Mouse (Mus musculus): ENCODE measurements around the gene Plcl2.

DNA sequence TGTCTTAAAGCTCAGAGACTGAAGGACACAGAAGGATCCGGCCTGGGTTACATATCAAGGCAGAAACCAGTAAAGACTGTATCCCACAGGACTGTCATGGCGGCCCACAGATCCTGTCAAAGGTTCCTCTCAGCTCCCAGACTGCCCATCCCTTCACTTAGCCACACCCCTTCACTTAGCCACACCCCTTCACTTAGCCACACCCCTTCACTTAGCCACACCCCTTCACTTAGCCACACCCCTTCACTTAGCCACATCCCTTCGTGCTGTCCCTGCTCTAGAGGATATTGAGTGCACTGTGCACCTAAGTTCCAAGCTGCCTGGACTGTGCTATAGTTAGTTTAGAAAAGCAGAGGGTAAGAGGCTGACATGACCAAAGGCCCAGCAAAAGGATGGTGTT lies 118.5 kb downstream of the Plcl2 start:
- TF ChIP-seq GATA1 (IDR thresholded peaks at IDR 0.05; ENCODE audit: borderline replicate concordance, low read length) (no peak), FLI1 (IDR thresholded peaks at IDR 0.05; ENCODE audit: low read length) (no peak)
